Mouse (Mus musculus) Muller cell, postnatal 12 days (primary cell): ENCODE results near the gene Nt5c.
A peak's percentile ranks its signal among the peaks of the same experiment; 100 is the strongest.
"Not testable (repeated sequence)": the region's sequence is repeated elsewhere in the genome, so short reads cannot be mapped to it uniquely, and the experiment has no call there.

Experiments
- DNase-seq: peaks from one replicate; pipeline ENCODE4 v3.0.0-alpha.2; 2015; ENCODE audit errors: inconsistent ontology term

The Nt5c gene

DNA sequence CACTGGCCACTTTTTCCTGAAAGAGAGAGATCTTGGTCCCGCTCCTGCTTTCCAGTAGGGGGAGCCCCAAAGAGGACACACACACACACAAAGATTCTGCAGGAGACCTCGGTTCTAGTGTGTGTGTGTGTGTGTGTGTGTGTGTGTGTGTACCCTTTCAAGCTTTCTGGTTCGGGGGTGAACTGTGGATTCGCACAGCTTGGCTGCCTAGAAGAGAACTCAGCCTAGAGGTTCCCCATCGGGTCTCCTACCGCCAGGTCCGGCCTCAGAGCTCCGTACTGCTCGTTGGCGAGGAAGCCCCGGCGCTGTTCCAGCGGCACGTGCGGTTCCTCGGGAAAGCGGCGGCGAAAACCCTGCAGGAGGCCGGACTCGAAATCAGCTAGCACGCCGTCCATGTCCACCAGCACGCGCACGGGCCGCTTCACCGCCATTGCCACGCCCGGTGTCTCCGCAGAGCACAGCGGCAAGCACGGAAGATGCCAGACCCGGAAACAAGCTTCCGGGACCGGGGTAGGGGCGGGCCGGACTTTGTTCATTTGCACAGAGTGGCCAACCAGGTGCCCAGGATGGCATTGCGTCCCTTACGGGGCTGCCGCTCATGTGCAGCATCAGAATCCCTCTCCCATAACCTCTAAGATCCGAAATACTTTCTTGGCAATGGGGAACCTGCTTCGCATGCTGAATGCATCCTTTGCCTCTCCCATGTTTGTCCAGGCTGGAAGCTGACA, at the start of gene Nt5c:
Gene Nt5c (minus strand): TSS at position 507 of the 728 bp plus-strand sequence.
- peak; percentile 89 for DNase-seq

DNA sequence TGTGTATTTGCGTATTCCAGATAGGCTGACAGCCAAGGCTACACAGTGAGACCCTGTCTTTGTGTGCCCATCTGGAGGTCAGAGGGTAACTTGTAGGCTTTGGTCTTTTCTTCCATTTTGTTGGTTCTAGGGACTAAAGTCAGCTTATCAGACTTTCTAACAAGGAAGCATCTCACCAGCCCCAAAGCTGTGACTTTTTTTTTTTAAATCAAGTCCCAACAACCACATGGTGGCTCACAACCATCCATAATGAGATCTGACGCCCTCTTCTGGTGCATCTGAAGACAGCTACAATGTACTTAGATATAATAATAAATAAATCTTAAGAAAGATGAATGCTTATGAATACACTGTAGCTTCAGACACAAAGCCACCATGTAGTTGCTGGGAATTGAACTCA, 46.4 kb upstream of the Nt5c start:
- DNase-seq: no peak

DNA sequence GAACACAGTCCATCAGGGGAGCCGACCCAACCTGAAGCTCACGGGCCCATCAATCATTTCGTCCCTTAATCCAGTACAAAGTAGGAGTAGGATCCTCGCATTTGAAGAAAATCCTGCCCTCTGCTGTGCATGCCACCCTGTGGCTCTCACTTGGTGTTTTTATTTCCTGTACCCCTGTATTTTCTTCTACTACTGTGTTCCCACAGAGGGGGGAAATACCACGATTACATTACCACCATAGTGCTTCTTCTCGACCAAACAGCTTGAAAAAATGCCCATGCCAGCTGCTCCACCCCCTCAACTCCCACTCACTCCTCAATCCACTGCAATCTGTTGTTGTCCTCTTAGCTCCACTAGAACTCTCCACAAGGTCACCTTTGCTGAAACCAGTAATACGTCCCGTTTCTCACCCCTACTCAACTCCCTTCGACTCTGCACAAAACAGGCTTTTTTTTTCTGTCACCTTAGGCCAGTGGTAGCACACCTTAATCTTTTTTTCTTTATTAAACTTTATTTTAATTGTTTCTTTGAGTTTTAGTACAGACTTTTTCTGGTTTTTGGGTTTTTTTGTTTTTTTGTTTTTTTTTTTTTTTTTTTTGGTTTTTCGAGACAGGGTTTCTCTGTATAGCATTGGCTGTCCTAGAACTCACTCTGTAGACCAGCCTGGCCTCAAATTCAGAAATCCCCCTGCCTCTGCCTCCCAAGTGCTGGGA, 45.4 kb upstream of the Nt5c start:
- no peak for DNase-seq

DNA sequence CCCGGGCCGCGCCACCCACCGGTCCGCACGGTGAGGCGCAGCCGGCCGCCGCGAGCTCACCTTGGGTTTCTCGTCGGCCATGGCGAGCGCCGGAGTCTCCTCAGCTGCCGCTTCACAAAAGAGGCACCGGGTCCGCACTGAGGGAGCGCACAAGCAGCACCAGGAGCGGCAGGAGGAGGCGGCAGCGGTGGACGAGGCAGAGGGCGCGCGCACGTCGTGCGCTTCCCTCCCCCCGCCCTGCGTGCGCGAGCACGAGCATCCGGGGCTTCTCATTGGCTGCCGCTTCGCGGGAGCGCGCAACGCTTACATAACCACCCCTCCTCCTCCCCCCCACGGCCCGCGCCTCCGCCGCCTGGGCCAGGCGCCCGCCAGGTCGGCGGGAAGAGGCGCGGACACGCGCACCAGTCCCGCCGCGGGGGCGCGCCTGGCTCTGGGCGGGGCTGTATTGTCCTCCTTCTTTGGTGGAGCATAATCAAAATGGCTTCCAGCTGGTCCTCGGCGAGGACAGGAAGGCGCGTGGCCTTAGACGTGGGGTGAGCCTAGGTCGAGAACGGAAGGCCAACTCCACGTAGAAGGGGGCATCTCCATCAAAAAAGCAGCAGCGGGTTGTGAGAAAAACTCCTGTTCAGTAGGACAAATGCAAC, 44.5 kb upstream of the Nt5c start, which contains the start of gene Sumo2:
Gene Sumo2 (minus strand): TSS at position 239 of the 644 bp plus-strand sequence.
- peak; percentile 98 for DNase-seq

DNA sequence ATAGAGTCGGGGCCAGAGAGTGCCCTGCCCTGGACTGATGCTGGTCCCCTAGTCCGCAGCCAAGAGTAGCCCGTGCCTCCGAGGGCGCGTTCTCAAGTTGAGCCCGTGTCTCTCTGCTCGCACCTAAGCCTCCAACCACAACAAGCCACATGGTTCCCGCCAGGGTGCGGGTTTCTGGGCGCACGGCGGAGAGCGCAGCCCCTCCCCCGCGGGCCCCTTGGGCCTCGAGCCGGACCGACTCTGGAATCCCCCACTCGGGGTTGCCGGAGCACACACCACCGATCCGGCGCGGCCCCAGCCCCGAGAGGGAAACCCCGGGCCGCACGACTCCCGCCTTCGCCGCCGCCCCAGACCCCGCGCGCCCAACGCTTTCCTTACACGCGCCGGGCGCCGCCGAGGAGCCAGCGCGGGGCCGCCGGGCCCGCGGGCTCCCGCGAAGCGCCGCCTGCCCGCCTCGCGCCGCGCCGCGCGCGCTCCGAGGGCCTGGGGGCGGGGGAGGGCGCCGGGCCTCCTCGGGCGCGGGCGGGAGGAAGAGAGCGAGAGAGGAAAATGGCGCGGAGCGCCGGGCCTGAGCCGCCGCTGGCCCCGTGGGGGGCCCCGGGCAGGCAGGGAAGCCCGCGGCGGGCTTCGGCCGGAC, 43.9 kb upstream of the Nt5c start:
- DNase-seq: peak; percentile 81

DNA sequence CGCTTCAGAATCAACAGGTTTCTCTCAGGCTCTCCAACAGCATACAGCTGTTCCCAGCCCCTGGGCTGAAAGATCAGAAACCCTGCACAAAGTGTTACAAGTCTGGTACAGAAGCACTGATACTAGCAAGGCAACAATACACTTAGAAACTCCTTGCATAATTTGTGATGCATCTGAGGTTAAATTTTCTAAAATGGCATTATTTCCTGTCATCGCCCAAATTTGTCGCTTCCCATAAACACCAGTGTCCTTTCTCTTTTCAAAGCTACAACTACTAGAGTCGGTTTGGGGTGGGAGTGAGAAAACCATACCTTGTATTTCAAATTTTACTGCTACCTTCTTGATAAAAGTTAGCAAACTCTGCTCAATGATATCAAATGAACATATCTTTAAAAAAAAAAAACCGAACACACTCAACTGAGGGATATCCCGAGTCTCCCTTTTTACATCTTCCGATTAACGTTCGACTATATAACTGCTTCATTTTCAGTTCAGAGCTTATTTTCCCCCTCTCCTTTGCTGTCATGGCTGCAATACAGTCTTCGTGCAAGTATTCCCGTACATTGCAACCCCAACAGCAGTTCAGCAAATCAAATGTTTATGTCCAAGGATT, 43.2 kb upstream of the Nt5c start:
- no peak for DNase-seq

DNA sequence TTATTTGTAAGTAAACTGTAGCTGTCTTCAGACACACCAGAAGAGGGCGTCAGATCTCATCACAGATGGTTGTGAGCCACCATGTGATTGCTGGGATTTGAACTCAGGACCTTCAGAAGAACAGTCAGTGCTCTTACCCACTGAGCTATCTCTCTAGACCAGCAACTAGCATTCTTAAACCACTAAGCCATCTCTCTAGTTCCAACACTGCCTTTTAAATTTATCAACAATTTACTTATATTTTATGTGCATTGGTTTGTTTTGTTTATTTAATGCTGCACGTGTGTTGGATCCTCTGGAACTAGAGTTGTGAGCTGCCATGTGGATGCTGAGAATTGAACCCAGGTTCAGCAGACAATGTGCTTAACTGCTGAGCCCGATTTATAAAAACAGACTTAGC, 34.8 kb upstream of the Nt5c start:
- DNase-seq: not testable (repeated sequence)

- no peak for DNase-seq
Observed at GRCm38 (mm10) chr11:115522703-115523102, 31.0 kb upstream of the Nt5c start.

- no peak for DNase-seq
Observed at GRCm38 (mm10) chr11:115522238-115522637, 30.6 kb upstream of the Nt5c start.

- no peak for DNase-seq
Observed at GRCm38 (mm10) chr11:115521080-115521479, 29.4 kb upstream of the Nt5c start.

GRCm38 (mm10) chr11:115520218-115520617, 28.6 kb upstream of the Nt5c start:
- no peak for DNase-seq

DNA sequence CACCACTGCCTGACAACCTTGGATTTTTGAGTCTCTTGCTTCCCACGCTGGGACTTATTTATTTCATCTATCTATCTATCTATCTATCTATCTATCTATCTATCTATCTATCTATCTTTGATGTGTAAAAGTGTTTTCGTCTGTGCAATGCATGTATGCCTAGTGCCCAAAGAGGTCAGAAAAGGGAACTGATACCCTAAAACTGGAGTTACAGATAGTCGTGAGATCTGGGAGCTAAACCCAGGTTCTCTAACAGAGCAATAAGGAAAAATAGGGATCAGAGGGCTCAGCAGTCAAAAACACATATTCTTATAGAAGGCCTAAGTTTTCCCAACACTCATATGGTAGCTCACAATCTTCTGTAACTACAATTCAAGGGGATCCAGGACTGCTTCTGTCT, 27.9 kb upstream of the Nt5c start:
- no peak for DNase-seq

GRCm38 (mm10) chr11:115518693-115519092, 27.0 kb upstream of the Nt5c start:
- no peak for DNase-seq

GRCm38 (mm10) chr11:115516942-115517341, 25.3 kb upstream of the Nt5c start:
- DNase-seq: no peak

GRCm38 (mm10) chr11:115515021-115515420, 23.4 kb upstream of the Nt5c start:
- DNase-seq: no peak

GRCm38 (mm10) chr11:115514238-115514663, 22.6 kb upstream of the Nt5c start, which contains the start of gene Jpt1:
Gene Jpt1 (minus strand): TSS chr11:115514387.
- peak; percentile 98 for DNase-seq

DNA sequence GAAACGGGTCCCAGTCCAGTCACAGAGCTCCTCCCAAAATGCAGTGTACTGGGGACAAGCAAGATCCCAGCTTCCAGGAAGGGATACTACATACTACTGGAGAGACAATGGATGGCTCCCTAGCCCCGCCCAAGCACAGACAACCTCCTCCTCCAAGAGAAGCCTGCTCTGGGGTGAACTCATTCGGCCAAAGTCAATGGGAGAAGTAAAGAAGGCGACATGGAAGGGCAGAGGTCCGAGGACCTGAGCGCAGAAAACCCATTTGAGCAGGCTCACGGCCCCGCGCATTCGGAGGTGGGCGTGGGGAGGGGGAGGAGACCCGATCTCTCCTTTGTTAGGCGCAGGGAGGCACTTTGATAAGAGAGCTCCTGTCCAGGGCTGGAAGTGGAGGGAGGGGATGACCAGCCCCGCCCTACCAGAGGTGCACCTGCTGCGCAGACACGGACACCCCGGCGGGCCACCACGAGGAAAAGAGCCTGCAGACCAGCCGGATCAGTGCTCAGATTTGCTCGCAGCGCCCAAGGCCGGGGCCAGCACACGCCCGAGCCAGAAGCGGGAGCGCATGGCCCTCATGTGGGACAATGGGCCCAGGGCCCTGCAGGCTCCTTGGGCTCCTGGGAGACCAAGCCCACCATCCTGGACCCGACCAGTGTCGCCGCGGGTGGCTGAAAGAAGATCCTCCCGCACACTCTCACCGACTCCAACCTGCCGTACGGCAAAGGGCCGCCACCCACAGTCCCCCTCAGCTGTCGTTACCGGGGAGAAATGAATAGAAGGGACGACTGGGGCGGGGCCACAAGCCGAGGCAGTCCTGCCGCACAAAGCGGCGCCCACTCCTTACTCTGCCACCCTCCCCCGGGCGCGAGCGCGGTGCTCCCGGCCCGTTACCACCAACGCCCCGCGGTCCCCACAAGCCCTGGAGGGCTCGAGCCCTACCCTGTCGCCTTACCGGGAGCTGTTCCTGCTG, 21.9 kb upstream of the Nt5c start:
- DNase-seq: peak; percentile 60

GRCm38 (mm10) chr11:115512407-115513183, 20.9 kb upstream of the Nt5c start:
- peak; percentile 16 for DNase-seq

DNA sequence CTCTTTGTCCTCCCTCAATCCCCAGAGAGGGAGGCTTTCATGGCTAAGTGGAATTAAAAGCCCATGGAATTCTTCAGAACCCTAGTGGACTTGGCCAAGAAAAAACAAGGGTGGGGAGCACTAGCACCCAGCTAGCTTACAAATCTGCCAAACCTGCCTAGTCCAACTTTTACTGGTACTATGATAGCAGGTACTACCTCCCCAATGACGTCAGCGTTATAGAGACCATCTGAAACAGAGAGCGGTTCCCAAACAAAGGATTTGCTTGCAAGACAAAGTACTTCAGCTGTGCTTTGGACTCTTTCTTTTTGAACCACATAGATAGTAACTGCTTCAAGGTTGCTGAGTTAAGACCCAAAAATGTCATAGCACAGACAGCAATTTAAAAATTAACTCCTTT, 20.3 kb upstream of the Nt5c start:
- no peak for DNase-seq

GRCm38 (mm10) chr11:115511121-115511520, 19.5 kb upstream of the Nt5c start:
- DNase-seq: no peak
